Mouse (Mus musculus): ENCODE results near the gene Polr1d. TPM values are rescaled to one million over a fixed set of nuclear protein-coding genes. Genes with fewer than 3 reads are reported as not detected.

The Polr1d gene
- polyA plus RNA-seq, 1 experiment from 2014 or later, result 132 TPM

- peaks cover 14% of the 10 kb centered on the region for H3K36me3 ChIP-seq (ENCODE audit: control insufficient read depth, insufficient read depth, low read length)
- WGBS, result 95% methylated on average over 13 of the region's 13 CpGs
- DNase-seq (ENCODE audit: low spot score) (no peak), ATAC-seq (ENCODE audit: insufficient number of reproducible peaks, low FRiP score, low TSS enrichment, low read depth) (no peak)
- H3K4me1 ChIP-seq (ENCODE audit: control insufficient read depth, insufficient read depth, low read length), result no peaks in the 10 kb centered on the region
- H3K4me2 ChIP-seq (ENCODE audit: low read depth, severe bottlenecking), result no peak overlapping the region
- no peaks in the 10 kb centered on the region for H3K27me3 ChIP-seq (ENCODE audit: control insufficient read depth, insufficient read depth, low read length)
- H3K4me3 ChIP-seq (ENCODE audit: low read depth, low read length), result no peak overlapping the region
- no peaks in the 10 kb centered on the region for H3K9me3 ChIP-seq (ENCODE audit: control insufficient read depth, low read length)
- H3K9ac ChIP-seq (ENCODE audit: low read length), result no peak overlapping the region
- no peak overlapping the region for H3K27ac ChIP-seq (replicated peaks; ENCODE audit: low read depth, low read length)
Measured at GRCm38 (mm10) chr5:147108861-147109591, 32.2 kb downstream of the Polr1d start.

- Histone ChIP-seq H3K27me3 (ENCODE audit: control insufficient read depth, insufficient read depth, low read length) (no peaks in the 10 kb centered on the region), H3K4me1 (ENCODE audit: control insufficient read depth, insufficient read depth, low read length) (no peaks in the 10 kb centered on the region), H3K27ac (replicated peaks; ENCODE audit: low read depth, low read length) (no peak overlapping the region), H3K4me3 (ENCODE audit: low read depth, low read length) (no peak overlapping the region), H3K36me3 (ENCODE audit: control insufficient read depth, insufficient read depth, low read length) (peaks cover 10% of the 10 kb centered on the region), H3K4me2 (ENCODE audit: low read depth, severe bottlenecking) (no peak overlapping the region), H3K9ac (ENCODE audit: low read length) (no peak overlapping the region), H3K9me3 (ENCODE audit: control insufficient read depth, low read length) (0 out of 2 replicates have a peak, but pooled peaks cover 2% of the 10 kb centered on the region)
- DNase-seq (ENCODE audit: low spot score) (no peak), ATAC-seq (ENCODE audit: insufficient number of reproducible peaks, low FRiP score, low TSS enrichment, low read depth) (no peak)
- 78% methylated on average over 7 of the region's 7 CpGs for WGBS
Measured at GRCm38 (mm10) chr5:147114738-147115137, 37.9 kb downstream of the Polr1d start.

- DNase-seq (ENCODE audit: low spot score), result no peak
- 94% methylated on average over 4 of the region's 4 CpGs for WGBS
- Histone ChIP-seq H3K9ac (ENCODE audit: low read length) (no peak overlapping the region), H3K4me2 (ENCODE audit: low read depth, severe bottlenecking) (no peak overlapping the region), H3K36me3 (ENCODE audit: control insufficient read depth, insufficient read depth, low read length) (peaks cover 10% of the 10 kb centered on the region), H3K4me3 (ENCODE audit: low read depth, low read length) (no peak overlapping the region), H3K4me1 (ENCODE audit: control insufficient read depth, insufficient read depth, low read length) (no peaks in the 10 kb centered on the region), H3K27ac (replicated peaks; ENCODE audit: low read depth, low read length) (no peak overlapping the region), H3K27me3 (ENCODE audit: control insufficient read depth, insufficient read depth, low read length) (no peaks in the 10 kb centered on the region), H3K9me3 (ENCODE audit: control insufficient read depth, low read length) (0 out of 2 replicates have a peak, but pooled peaks cover 2% of the 10 kb centered on the region)
- ATAC-seq (ENCODE audit: insufficient number of reproducible peaks, low FRiP score, low TSS enrichment, low read depth), result no peak
Measured at GRCm38 (mm10) chr5:147115631-147116030, 38.8 kb downstream of the Polr1d start.

GRCm38 (mm10) chr5:147117027-147117426 is 40.2 kb downstream of the Polr1d start:
- ATAC-seq (ENCODE audit: insufficient number of reproducible peaks, low FRiP score, low TSS enrichment, low read depth) (no peak), DNase-seq (ENCODE audit: low spot score) (no peak)

GRCm38 (mm10) chr5:147121146-147121545 is 44.3 kb downstream of the Polr1d start:
- no peaks in the 10 kb centered on the region for H3K27me3 ChIP-seq (ENCODE audit: control insufficient read depth, insufficient read depth, low read length)
- no peak overlapping the region for H3K9ac ChIP-seq (ENCODE audit: low read length)
- no peaks in the 10 kb centered on the region for H3K4me1 ChIP-seq (ENCODE audit: control insufficient read depth, insufficient read depth, low read length)
- no peaks in the 10 kb centered on the region for H3K9me3 ChIP-seq (ENCODE audit: control insufficient read depth, low read length)
- H3K27ac ChIP-seq (replicated peaks; ENCODE audit: low read depth, low read length), result no peak overlapping the region
- no peak overlapping the region for H3K4me2 ChIP-seq (ENCODE audit: low read depth, severe bottlenecking)
- 93% methylated on average over 4 of the region's 4 CpGs for whole genome bisulfite sequencing
- H3K36me3 ChIP-seq (ENCODE audit: control insufficient read depth, insufficient read depth, low read length), result no peaks in the 10 kb centered on the region
- ATAC-seq (ENCODE audit: insufficient number of reproducible peaks, low FRiP score, low TSS enrichment, low read depth), result no peak
- DNase-seq (ENCODE audit: low spot score), result no peak
- H3K4me3 ChIP-seq (ENCODE audit: low read depth, low read length), result no peak overlapping the region

More at GRCm38 (mm10) chr5:147117027-147117426, 40.2 kb downstream of the Polr1d start:
- H3K9me3 ChIP-seq (ENCODE audit: control insufficient read depth, low read length), result 0 out of 2 replicates have a peak, but pooled peaks cover 2% of the 10 kb centered on the region
- H3K4me3 ChIP-seq (ENCODE audit: low read depth, low read length), result no peak overlapping the region
- no peaks in the 10 kb centered on the region for H3K4me1 ChIP-seq (ENCODE audit: control insufficient read depth, insufficient read depth, low read length)
- no peak overlapping the region for H3K27ac ChIP-seq (replicated peaks; ENCODE audit: low read depth, low read length)
- peaks cover 5% of the 10 kb centered on the region; the same call in 1 of the 2 replicates for H3K36me3 ChIP-seq (ENCODE audit: control insufficient read depth, insufficient read depth, low read length)
- no peak overlapping the region for H3K9ac ChIP-seq (ENCODE audit: low read length)
- H3K27me3 ChIP-seq (ENCODE audit: control insufficient read depth, insufficient read depth, low read length), result no peaks in the 10 kb centered on the region
- H3K4me2 ChIP-seq (ENCODE audit: low read depth, severe bottlenecking), result no peak overlapping the region
- 37% methylated on average over 6 of the region's 6 CpGs for WGBS

GRCm38 (mm10) chr5:147124794-147125193 is 47.9 kb downstream of the Polr1d start:
- Histone ChIP-seq H3K27me3 (ENCODE audit: control insufficient read depth, insufficient read depth, low read length) (no peaks in the 10 kb centered on the region), H3K27ac (replicated peaks; ENCODE audit: low read depth, low read length) (no peak overlapping the region), H3K4me3 (ENCODE audit: low read depth, low read length) (no peak overlapping the region), H3K9ac (ENCODE audit: low read length) (no peak overlapping the region), H3K36me3 (ENCODE audit: control insufficient read depth, insufficient read depth, low read length) (no peaks in the 10 kb centered on the region), H3K4me2 (ENCODE audit: low read depth, severe bottlenecking) (no peak overlapping the region), H3K9me3 (ENCODE audit: control insufficient read depth, low read length) (no peaks in the 10 kb centered on the region), H3K4me1 (ENCODE audit: control insufficient read depth, insufficient read depth, low read length) (no peaks in the 10 kb centered on the region; the same call in 1 of the 2 replicates)
- no peak for ATAC-seq (ENCODE audit: insufficient number of reproducible peaks, low FRiP score, low TSS enrichment, low read depth)
- no peak for DNase-seq (ENCODE audit: low spot score)
- WGBS, result 59% methylated on average over 9 of the region's 9 CpGs

GRCm38 (mm10) chr5:147125542-147126185 is 48.8 kb downstream of the Polr1d start:
- no peaks in the 10 kb centered on the region; the same call in 1 of the 2 replicates for H3K4me1 ChIP-seq (ENCODE audit: control insufficient read depth, insufficient read depth, low read length)
- H3K4me2 ChIP-seq (ENCODE audit: low read depth, severe bottlenecking), result no peak overlapping the region
- H3K4me3 ChIP-seq (ENCODE audit: low read depth, low read length), result no peak overlapping the region
- no peaks in the 10 kb centered on the region for H3K9me3 ChIP-seq (ENCODE audit: control insufficient read depth, low read length)
- DNase-seq (ENCODE audit: low spot score) (no peak), ATAC-seq (ENCODE audit: insufficient number of reproducible peaks, low FRiP score, low TSS enrichment, low read depth) (no peak)
- H3K36me3 ChIP-seq (ENCODE audit: control insufficient read depth, insufficient read depth, low read length), result no peaks in the 10 kb centered on the region
- H3K9ac ChIP-seq (ENCODE audit: low read length), result no peak overlapping the region
- H3K27ac ChIP-seq (replicated peaks; ENCODE audit: low read depth, low read length), result no peak overlapping the region
- H3K27me3 ChIP-seq (ENCODE audit: control insufficient read depth, insufficient read depth, low read length), result no peaks in the 10 kb centered on the region
- 92% methylated on average over 13 of the region's 13 CpGs for WGBS

GRCm38 (mm10) chr5:147127860-147128259 is 51.0 kb downstream of the Polr1d start:
- Histone ChIP-seq H3K36me3 (ENCODE audit: control insufficient read depth, insufficient read depth, low read length) (no peaks in the 10 kb centered on the region), H3K9ac (ENCODE audit: low read length) (no peak overlapping the region)

More at GRCm38 (mm10) chr5:147127860-147128259, 51.0 kb downstream of the Polr1d start:
- WGBS, result 85% methylated on average over 4 of the region's 4 CpGs
- no peak for ATAC-seq (ENCODE audit: insufficient number of reproducible peaks, low FRiP score, low TSS enrichment, low read depth)
- Histone ChIP-seq H3K9me3 (ENCODE audit: control insufficient read depth, low read length) (no peaks in the 10 kb centered on the region), H3K4me1 (ENCODE audit: control insufficient read depth, insufficient read depth, low read length) (no peaks in the 10 kb centered on the region; the same call in 1 of the 2 replicates), H3K4me3 (ENCODE audit: low read depth, low read length) (no peak overlapping the region), H3K27ac (replicated peaks; ENCODE audit: low read depth, low read length) (no peak overlapping the region), H3K27me3 (ENCODE audit: control insufficient read depth, insufficient read depth, low read length) (no peaks in the 10 kb centered on the region), H3K4me2 (ENCODE audit: low read depth, severe bottlenecking) (no peak overlapping the region)
- no peak for DNase-seq (ENCODE audit: low spot score)
